Mouse (Mus musculus) spleen, adult 2 months (tissue): ENCODE results near the gene Tmed1. TPM values are rescaled to one million over a fixed set of nuclear protein-coding genes. Genes with fewer than 3 reads are reported as not detected.
A peak's percentile ranks its signal among the peaks of the same experiment; 100 is the strongest.

Experiments used
- DNase-seq, 2 experiments: peaks; one replicate each; pipeline versions ENCODE4 v3.0.0 to v3.0.0-alpha.2; 2012 to 2021; ENCODE audit warnings: low spot score in 2 of 2, low read depth in 1 of 2
- H3K27ac ChIP-seq: fragments of 200-500 bp; 2 replicates; pipeline ENCODE4 v1.5.1; 2012; ENCODE audit warnings: low read length, inconsistent platforms; ENCODE audit not compliant: insufficient read depth
- H3K27me3 ChIP-seq: fragments of 200-500 bp; 2 replicates; pipeline ENCODE4 v1.6.1; 2012; ENCODE audit warnings: mild to moderate bottlenecking, moderate library complexity, low read length, inconsistent platforms; ENCODE audit not compliant: control insufficient read depth, insufficient read depth
- H3K36me3 ChIP-seq: fragments of 200-500 bp; 2 replicates; pipeline ENCODE4 v1.6.1; 2012; ENCODE audit warnings: mild to moderate bottlenecking, low read length, inconsistent platforms; ENCODE audit not compliant: control insufficient read depth, insufficient read depth
- H3K4me1 ChIP-seq: fragments of 200-500 bp; 2 replicates; pipeline ENCODE4 v1.6.1; 2011; ENCODE audit warnings: inconsistent platforms; ENCODE audit not compliant: control insufficient read depth, insufficient read depth, insufficient read length
- H3K4me3 ChIP-seq: fragments of 200-500 bp; 2 replicates; pipeline ENCODE4 v1.5.1; 2011; ENCODE audit warnings: mild to moderate bottlenecking, inconsistent platforms; ENCODE audit not compliant: insufficient read depth, insufficient read length; ENCODE audit errors: extremely low read depth
- CTCF ChIP-seq: fragments of 200-500 bp; IDR thresholded peaks from 2 replicates; pipeline ENCODE4 v1.5.1; 2011; ENCODE audit warnings: mild to moderate bottlenecking, inconsistent platforms; ENCODE audit not compliant: insufficient read depth, insufficient read length, insufficient replicate concordance; ENCODE audit errors: extremely low read depth
- POLR2A ChIP-seq: fragments of 200-500 bp; IDR thresholded peaks from 2 replicates; pipeline ENCODE4 v1.6.1; 2011; ENCODE audit warnings: low read depth, low read length, inconsistent platforms
- WGBS: fragments of 180-500 bp; shearing (Covaris S2); methylation state at CpG from one replicate; pipeline ENCODE4 v1.1.7; 2018; 5-methylcytosine and 5-hydroxymethylcytosine counted together
- polyA plus RNA-seq: library from polyadenylated mRNA; depleted of rRNA; stranded (reverse); fragments of >200 nt; gene quantifications from 2 replicates; pipeline ENCODE4 v1.2.3, GENCODE M21; 2012

Gene Tmed1
- polyA plus RNA-seq, 1 experiment, result 10.5 TPM

DNA sequence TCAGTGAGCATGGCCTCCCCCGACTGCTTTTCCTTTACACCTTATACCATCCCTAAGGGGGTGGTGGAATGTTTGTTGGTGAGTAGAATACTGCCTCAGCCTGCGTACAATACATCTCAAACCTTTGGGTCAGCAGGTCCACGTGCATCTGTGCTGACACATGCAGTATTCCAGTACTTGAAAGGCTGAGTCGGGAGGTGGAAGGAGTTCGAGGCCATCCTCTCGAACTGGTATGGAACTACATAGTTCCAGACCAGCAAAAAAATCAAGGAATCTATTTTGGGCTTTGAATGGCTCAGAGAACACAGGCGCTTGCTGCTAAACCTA, 600 bp upstream of the Tmed1 start:
- 9% methylated on average over 7 of the region's 7 CpGs for whole genome bisulfite sequencing
- no peak overlapping the region; the same call in 1 of the 2 replicates for H3K27ac ChIP-seq
- no peak for DNase-seq
- peak overlapping the region; percentile 56 for H3K4me3 ChIP-seq
- no peaks in the 10 kb centered on the region for H3K27me3 ChIP-seq
- H3K36me3 ChIP-seq, result peaks cover 20% of the 10 kb centered on the region
- TF ChIP-seq POLR2A, result no peak
- TF ChIP-seq CTCF, result no peak
- peaks cover 5% of the 10 kb centered on the region; the same call in 1 of the 2 replicates for H3K4me1 ChIP-seq

DNA sequence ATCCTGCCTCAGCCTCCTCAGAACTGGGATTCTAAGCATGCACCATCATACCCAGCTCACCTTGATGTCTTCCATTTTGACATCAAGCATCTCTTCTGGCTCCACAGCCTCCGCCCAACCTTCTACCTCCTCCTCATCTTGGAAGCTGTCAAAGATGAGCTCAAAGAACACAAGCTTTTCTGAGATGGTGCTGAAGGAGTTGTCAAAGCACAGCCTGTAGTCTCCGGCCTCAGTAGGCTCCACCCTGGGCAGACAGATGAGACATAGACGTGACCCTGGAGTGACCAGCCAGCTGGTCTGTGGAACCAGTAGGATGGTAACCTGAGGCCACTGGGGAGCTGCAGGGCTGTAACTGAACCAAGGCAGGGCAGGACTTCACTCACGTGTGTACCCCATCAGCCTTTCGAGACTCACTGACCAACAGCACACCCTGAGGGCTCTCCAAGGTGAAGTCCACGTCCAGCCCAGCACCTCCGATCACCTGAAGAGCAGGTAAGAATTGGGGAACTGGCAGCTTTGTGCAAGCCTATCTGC, 1.1 kb downstream of the Tmed1 start:
- no peaks in the 10 kb centered on the region for H3K27me3 ChIP-seq
- H3K36me3 ChIP-seq, result peaks cover 32% of the 10 kb centered on the region
- TF ChIP-seq CTCF (no peak), POLR2A (no peak)
- peaks cover 5% of the 10 kb centered on the region; the same call in 1 of the 2 replicates for H3K4me1 ChIP-seq
- WGBS, result 90% methylated on average over 7 of the region's 7 CpGs
- DNase-seq, result no peak
- H3K4me3 ChIP-seq, result no peak overlapping the region
- no peak overlapping the region for H3K27ac ChIP-seq

DNA sequence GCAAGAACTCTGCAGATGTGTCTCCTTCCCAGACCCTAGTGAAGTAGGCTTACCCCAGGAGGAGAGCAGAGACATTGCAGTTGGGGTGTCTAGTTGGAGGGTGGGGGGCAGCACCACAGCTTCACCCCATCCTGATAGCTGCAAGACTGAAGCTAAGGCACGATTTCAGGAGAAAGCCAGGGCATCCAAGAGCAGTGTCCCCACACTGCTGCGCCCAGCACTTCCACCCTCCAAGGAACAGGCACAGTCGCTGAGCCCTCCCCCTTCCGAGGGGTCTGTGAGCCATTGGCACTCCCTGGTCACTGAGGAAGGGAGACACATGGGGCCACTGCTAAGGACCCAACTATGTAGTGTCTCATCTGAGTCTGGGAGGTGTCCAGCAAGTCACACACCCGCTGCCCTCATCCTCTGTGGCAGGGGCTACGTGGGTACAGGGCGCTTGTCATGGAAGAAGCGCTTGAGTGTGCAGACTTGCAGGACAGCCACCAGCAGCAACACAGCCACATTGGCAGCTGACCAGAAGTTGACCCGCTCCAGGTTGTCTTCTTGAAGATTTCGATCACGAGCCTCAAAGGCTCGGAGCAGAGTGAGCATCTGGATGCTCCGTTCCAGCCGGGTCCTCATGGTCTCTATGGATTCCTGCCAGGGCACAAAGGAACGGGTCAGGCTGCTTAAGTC, 2.2 kb downstream of the Tmed1 start:
- Histone ChIP-seq H3K27me3 (no peaks in the 10 kb centered on the region), H3K4me1 (peaks cover 5% of the 10 kb centered on the region; the same call in 1 of the 2 replicates), H3K27ac (no peak overlapping the region), H3K4me3 (no peak overlapping the region), H3K36me3 (peaks cover 36% of the 10 kb centered on the region)
- WGBS, result 93% methylated on average over 15 of the region's 15 CpGs
- no peak for TF ChIP-seq CTCF
- TF ChIP-seq POLR2A, result no peak
- no peak for DNase-seq

DNA sequence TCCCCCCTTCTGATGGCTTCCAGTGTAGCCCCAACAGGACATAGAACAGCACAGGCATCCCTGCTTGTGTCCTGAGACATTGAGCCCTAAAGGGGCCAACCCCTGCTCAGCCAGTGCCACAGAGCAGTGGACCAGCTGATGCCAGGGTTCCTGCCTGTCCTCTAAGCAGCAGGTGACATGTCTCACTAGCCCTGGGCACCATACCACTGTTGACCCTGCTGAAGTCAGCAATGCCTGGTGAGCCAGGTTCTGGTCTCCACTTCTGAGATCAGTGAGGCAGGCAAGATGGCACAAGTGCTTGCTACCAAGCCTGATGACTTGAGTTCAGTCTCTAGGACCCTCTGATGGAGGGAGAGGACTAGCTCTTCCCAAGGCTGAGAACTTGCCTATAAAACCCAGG, 4.3 kb downstream of the Tmed1 start:
- no peak for DNase-seq
- TF ChIP-seq POLR2A, result no peak
- no peak for TF ChIP-seq CTCF
- peaks cover 37% of the 10 kb centered on the region for H3K36me3 ChIP-seq
- peaks cover 5% of the 10 kb centered on the region; the same call in 1 of the 2 replicates for H3K4me1 ChIP-seq
- no peaks in the 10 kb centered on the region for H3K27me3 ChIP-seq
- no peak overlapping the region for H3K27ac ChIP-seq
- no peak overlapping the region for H3K4me3 ChIP-seq

DNA sequence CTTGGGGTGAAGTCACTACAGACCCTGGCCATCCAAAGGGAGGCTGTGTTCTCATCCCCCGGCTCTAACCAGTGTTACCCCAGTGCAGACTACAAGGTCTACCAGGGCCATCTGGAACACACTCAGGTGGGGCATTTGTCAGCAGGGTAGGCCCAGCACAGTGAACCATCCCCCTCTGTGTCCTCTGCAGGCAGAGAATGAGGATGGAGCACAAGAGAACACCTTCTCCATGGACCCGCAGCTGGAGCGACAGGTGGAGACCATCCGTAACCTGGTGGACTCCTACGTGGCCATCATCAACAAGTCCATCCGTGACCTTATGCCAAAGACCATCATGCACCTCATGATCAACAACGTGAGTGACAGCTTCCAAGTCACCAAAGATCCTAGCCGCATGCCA, 6.7 kb downstream of the Tmed1 start:
- H3K27ac ChIP-seq, result no peak overlapping the region
- H3K4me3 ChIP-seq, result no peak overlapping the region
- H3K36me3 ChIP-seq, result peaks cover 53% of the 10 kb centered on the region
- no peak for DNase-seq
- 91% methylated on average over 8 of the region's 8 CpGs for WGBS
- no peaks in the 10 kb centered on the region for H3K27me3 ChIP-seq
- H3K4me1 ChIP-seq, result no peaks in the 10 kb centered on the region
- TF ChIP-seq POLR2A (no peak), CTCF (no peak)

DNA sequence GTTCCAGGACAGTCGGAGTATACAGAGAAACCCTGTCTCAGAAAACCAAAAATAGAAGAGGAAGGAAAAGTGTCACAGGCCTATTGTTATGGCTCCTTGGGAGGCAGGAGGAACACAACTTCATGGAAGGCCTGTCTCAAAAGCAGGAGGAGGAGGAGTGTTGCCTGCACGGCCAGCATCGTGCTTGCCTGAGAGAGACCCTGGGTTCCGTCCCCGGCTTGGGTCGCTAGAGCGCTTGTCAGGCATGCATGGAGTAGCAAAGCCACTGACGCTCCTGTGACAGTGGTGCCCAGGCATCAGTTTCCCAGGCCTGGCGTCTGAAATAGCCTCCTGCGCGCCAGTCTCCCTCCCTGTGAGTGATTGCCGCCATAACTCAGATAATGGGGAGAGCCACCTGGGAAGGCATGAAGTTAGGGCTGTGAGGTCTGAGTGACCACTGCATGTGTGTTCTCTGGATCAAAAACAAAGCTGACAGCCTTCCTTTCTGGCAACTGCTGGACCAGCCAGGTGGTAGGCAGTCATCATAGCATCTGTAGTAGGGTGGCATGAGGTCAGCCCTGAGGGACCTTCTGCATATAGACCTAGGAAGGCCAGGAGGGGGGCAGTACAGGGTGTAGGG, 11.7 kb downstream of the Tmed1 start:
- H3K4me1 ChIP-seq, result no peaks in the 10 kb centered on the region
- H3K4me3 ChIP-seq, result no peak overlapping the region
- no peak for TF ChIP-seq POLR2A
- TF ChIP-seq CTCF, result no peak
- 93% methylated on average over 12 of the region's 12 CpGs for WGBS
- peaks cover 40% of the 10 kb centered on the region for H3K36me3 ChIP-seq
- DNase-seq, result no peak
- H3K27ac ChIP-seq, result no peak overlapping the region
- no peaks in the 10 kb centered on the region for H3K27me3 ChIP-seq

DNA sequence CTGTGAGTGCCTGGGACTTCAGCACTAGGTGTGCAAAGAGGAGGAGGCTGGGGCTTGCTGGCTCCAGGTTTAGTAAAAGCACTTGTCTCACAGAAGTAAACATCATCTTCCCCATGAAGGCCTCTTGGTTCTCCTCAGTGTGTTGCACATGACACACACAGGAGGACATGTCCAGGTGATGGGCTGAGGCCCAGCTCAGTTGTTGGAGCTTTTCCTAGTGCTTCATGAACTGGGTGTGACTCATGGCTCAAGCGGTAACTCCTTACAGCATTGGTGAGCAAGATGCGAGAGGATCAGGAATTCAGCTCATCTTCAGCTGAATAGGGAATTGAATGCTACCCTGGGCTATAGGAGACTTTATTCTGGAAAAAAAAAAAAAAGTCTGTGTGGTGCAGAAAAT, 12.4 kb downstream of the Tmed1 start:
- WGBS, result 97% methylated on average over 2 of the region's 2 CpGs
- Histone ChIP-seq H3K36me3 (peaks cover 35% of the 10 kb centered on the region), H3K27ac (no peak overlapping the region), H3K27me3 (no peaks in the 10 kb centered on the region), H3K4me3 (no peak overlapping the region), H3K4me1 (no peaks in the 10 kb centered on the region)
- no peak for DNase-seq
- TF ChIP-seq POLR2A, result no peak
